Mouse (Mus musculus): ENCODE data around the gene Nlgn2. TPM values are rescaled to one million over a fixed set of nuclear protein-coding genes. Genes with fewer than 3 reads are reported as not detected.

Gene Nlgn2
- polyA plus RNA-seq (2016; fragmentation: Nextera tagmentation; extraction: Ambion mirVana), result 2.2 and 3.5 TPM in 2 replicates

DNA sequence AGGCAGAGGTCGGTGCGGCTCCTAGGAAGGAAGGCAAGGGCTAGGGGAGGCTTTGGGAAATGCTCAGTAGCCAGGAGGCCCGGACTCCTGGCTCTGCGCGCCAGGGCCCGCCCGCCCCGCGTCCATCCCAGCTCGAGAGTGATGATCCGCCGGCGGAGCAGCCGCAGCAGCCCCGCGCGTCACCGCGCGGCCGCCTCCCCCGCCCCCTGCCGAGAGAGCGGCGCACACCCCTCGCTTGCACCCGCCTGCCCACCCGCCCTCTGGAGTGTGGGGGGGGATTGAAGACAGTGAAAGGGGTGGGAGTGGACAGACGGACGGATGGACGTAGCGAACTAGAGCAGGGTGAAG, at the start of gene Nlgn2:
Gene Nlgn2, minus strand, starts transcription at position 181 of the 348 bp plus-strand sequence.
- peaks cover 45% of the 10 kb centered on the region for H3K27me3 ChIP-seq (ENCODE audit: low read depth, poor library complexity, severe bottlenecking)
- H3K36me3 ChIP-seq, result peaks cover 14% of the 10 kb centered on the region
- no peak for DNase-seq (ENCODE audit: low spot score)
- H3K9me3 ChIP-seq (replicated peaks), result no peaks in the 10 kb centered on the region
- H3K27ac ChIP-seq, result peak within 1 kb of the TSS; percentile 88
- peak within 1 kb of the TSS; percentile 72 for H3K4me3 ChIP-seq
- H3K4me1 ChIP-seq, result peaks cover 53% of the 10 kb centered on the region
- WGBS, result under 1% methylated on average over 30 of the region's 32 CpGs

DNA sequence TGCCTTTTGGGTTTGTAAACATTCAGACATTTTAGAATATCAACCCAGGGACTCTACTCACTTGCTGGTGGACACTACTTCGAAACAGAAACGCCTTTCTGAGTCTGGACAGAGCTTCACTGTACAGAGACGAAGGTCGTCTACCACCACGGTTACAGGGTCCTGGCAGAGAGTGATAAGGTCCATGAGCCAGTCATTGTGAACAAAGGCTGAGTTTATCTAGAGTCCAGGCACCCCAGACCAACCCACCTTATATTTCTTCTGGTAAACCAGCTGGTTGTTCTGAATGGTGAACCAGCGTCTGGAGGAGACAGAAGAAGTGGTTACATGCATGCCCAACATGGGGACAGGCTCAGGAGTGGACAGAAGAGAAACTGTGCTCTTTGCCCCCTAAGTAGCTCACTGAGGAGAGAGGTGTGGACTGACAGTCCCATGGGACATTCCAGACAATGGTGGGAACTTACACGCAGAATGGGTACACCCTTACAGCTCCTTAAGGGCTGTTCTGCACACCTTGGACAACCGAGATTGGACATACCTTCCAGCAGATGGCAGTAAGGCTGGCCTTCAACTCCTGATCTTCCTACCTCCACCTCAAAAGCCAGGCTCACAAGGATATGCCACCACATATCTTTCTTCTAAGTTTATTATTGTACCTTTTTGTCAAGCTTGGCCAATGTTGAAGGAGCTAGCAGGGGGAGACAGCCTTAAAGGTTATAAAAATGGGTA, 49.5 kb upstream of the Nlgn2 start:
- no peak overlapping the region for H3K4me3 ChIP-seq
- no peaks in the 10 kb centered on the region for H3K36me3 ChIP-seq
- H3K27me3 ChIP-seq (ENCODE audit: low read depth, poor library complexity, severe bottlenecking), result no peaks in the 10 kb centered on the region
- WGBS, result 76% methylated on average over 8 of the region's 8 CpGs
- no peaks in the 10 kb centered on the region for H3K9me3 ChIP-seq (replicated peaks)
- no peak for DNase-seq (ENCODE audit: low spot score)
- H3K27ac ChIP-seq, result no peak overlapping the region
- H3K4me1 ChIP-seq, result peaks cover 13% of the 10 kb centered on the region

DNA sequence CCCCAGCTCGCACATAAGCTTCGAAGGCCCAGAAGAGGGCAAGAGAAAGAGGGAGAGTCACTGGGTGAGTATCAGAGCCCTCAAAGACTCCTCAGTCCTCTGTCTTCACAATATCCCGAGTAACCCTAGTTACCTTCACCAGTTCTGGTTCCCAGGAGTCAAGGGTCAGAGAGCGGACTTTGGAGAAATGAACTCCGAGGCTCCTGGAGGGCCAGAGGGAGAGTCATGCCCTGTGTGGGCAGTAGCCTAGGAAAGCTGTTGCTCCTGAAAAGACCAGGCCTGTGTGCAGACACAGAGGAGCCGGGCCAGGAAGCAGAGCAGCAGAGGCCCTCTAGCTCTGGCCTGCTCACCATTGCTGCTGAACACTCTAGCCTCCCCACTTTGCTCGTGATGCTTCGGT, 47.1 kb upstream of the Nlgn2 start:
- 81% methylated on average over 8 of the region's 8 CpGs for WGBS
- Histone ChIP-seq H3K36me3 (no peaks in the 10 kb centered on the region), H3K27me3 (ENCODE audit: low read depth, poor library complexity, severe bottlenecking) (no peaks in the 10 kb centered on the region), H3K4me3 (no peak overlapping the region), H3K9me3 (replicated peaks) (no peaks in the 10 kb centered on the region), H3K4me1 (peaks cover 28% of the 10 kb centered on the region), H3K27ac (0 out of 2 replicates have a peak overlapping the region, but pooled peaks have one; percentile 27)
- no peak for DNase-seq (ENCODE audit: low spot score)

DNA sequence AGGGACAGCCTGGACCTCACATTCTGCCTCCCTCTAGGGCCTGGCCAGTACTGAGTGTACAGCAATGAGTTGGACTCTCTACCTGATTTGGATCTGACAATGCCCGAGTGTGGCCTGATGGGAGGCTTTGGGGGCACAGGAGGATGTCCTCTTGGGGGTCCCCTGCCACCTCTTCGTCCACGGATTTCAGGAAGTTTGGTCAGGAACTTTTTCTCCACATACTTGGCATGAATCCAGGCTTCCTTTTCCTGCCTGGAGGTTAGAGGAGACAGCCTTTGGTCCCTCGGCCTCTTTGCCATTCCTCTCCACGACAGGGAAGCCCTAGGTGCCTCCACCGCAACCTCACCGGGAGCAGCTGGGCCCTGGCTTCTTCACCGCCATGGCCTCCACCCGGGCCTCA, 46.7 kb upstream of the Nlgn2 start:
- no peak for DNase-seq (ENCODE audit: low spot score)
- Histone ChIP-seq H3K36me3 (no peaks in the 10 kb centered on the region), H3K4me1 (peaks cover 32% of the 10 kb centered on the region), H3K4me3 (no peak overlapping the region), H3K9me3 (replicated peaks) (no peaks in the 10 kb centered on the region), H3K27me3 (ENCODE audit: low read depth, poor library complexity, severe bottlenecking) (no peaks in the 10 kb centered on the region), H3K27ac (0 out of 2 replicates have a peak overlapping the region, but pooled peaks have one; percentile 27)
- 83% methylated on average over 9 of the region's 9 CpGs for WGBS

DNA sequence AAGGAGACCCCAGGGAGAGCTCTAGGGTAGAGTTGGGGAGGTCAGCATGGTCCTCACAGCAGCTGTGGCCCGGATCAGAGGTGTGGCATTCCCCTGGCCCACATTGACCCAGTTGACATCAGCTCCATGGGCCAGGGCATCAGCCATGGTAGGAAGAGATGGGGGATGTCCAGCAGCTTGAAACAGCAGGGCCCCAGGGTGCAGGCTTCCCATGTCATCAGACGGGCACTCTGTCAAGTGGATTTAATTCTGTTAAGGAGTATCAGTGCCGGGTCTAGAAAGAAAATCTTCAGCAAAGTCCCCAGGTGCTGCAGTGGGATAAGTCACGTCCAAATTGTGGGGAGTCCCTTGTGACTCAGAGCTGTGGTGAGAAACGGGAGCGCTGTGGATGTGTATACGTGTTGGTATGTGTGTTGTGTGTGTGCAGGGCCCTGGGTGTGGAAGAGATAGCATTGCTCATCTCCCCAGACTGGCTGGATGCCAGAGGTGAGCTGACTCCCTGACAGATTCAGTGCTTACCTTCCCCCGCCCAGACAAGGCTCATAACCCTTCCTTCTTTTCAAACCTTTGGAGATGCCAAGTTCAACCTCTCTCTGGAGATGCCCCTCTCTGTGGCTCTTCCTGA, 46.1 kb upstream of the Nlgn2 start:
- Histone ChIP-seq H3K27ac (no peak overlapping the region), H3K4me1 (peaks cover 36% of the 10 kb centered on the region), H3K36me3 (no peaks in the 10 kb centered on the region), H3K4me3 (no peak overlapping the region), H3K9me3 (replicated peaks) (no peaks in the 10 kb centered on the region), H3K27me3 (ENCODE audit: low read depth, poor library complexity, severe bottlenecking) (no peaks in the 10 kb centered on the region)
- no peak for DNase-seq (ENCODE audit: low spot score)
- WGBS, result 92% methylated on average over 8 of the region's 8 CpGs

DNA sequence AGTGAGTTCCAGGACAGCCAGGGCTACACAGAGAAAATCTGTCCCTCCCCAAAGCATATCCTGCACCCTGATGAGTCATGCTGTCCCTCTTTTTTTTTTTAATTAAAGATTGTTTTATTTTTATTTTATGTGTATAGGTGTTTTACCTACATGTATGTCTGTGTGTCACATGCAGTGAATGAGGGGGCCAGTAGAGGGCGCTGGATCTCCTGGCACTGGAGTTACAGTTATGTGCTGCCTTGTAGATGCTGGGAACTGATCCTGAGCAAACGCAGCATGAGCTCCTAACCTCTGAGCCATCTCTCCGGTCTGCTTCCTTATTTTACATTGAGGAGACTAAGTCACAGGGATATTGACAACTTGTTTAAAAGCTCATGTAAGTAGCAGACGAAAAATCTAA, 45.5 kb upstream of the Nlgn2 start:
- Histone ChIP-seq H3K27ac (no peak overlapping the region), H3K36me3 (no peaks in the 10 kb centered on the region), H3K9me3 (replicated peaks) (no peaks in the 10 kb centered on the region), H3K4me3 (no peak overlapping the region), H3K4me1 (peaks cover 42% of the 10 kb centered on the region), H3K27me3 (ENCODE audit: low read depth, poor library complexity, severe bottlenecking) (no peaks in the 10 kb centered on the region)
- WGBS, result 64% methylated on average over 4 of the region's 4 CpGs
- DNase-seq (ENCODE audit: low spot score), result no peak

DNA sequence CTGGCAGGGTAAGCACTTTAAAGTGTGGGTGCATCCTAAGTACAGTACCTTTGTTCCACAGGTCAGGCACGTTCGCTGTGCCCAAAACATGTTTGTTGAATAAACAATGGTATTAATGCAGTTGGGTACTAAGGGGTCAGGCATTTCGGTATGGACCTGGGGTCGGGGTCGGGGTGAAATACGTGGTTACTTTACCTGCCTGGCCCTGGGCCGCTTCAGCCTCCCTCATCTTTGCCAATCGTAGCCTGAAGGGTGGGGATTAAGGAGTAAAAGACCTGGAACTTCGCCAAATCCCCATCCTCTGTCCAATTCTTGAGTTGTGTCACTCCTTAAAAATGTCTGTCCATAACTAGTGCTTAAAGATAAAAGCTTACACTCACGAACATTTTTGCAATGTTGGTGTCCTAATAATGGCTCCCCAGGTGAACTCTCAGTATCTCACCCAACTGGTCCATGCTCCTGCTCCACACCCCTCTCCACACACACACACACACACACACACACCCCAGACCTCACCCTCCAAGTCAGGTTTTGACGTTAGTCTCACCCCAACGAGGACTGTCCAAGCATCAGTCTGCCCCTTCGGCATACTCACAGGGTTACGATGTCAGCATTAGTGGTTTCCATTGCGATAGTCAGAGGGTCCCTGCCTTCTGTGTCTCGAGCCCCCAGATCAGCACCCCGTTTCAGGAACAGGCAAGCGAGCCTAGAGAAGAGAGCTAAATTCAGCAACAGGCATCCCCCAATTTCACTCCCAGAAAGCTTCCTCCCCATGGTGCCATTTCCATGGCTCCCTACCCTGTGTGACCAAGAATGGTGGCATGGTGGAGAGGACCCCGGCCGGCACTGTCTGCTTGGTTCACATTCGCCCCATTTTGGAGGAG, 44.4 kb upstream of the Nlgn2 start:
- DNase-seq (ENCODE audit: low spot score), result no peak
- no peaks in the 10 kb centered on the region for H3K36me3 ChIP-seq
- peak overlapping the region; percentile 87 for H3K27ac ChIP-seq
- H3K9me3 ChIP-seq (replicated peaks), result no peaks in the 10 kb centered on the region
- 65% methylated on average over 21 of the region's 21 CpGs for WGBS
- H3K4me3 ChIP-seq, result peak overlapping the region; percentile 58
- H3K27me3 ChIP-seq (ENCODE audit: low read depth, poor library complexity, severe bottlenecking), result no peaks in the 10 kb centered on the region
- peaks cover 43% of the 10 kb centered on the region for H3K4me1 ChIP-seq

DNA sequence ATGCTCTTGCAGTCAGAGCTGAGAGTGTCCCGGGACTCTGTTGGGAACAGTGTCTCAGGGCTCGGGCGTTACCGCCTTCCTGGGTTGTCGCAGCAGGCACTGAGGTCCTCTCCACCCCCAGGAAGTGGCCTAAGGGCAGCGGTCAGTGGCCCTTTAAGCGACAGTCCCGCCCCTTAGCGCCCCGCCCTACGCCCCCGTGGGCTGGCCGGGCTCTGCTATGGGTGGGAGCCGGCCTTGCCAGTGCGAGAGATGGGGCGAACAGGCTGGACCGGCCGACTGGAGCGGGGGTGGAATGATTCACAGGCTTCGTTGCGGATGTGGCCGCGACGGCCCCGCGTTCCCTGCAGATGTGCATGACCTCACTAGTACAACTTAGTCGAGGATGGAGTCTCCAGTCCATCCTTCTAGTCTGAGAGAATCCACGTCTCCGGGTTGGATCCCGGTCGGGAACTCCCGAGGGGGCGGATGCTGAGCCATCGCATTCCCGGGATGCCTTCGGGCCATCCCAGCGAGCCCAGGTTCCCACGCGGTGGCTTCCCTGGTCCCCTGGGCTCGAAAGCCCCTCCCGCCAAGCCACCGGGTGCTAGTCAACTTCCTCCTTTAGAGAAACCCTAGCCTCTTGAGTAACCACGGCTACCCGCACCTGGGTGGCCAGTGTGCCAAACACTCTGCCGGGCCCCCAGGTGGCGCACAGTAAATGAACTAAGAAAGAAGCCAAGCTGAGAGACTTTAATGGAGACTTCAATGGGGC, 43.4 kb upstream of the Nlgn2 start, which contains the start of gene Kctd11:
Gene Kctd11, minus strand, starts transcription at position 554 of the 751 bp plus-strand sequence.
- Histone ChIP-seq H3K4me1 (peaks cover 52% of the 10 kb centered on the region), H3K4me3 (peak within 1 kb of the TSS; percentile 58), H3K9me3 (replicated peaks) (no peaks in the 10 kb centered on the region), H3K27ac (peak within 1 kb of the TSS; percentile 87), H3K27me3 (ENCODE audit: low read depth, poor library complexity, severe bottlenecking) (no peaks in the 10 kb centered on the region), H3K36me3 (no peaks in the 10 kb centered on the region)
- under 1% methylated on average over 46 of the region's 46 CpGs for WGBS
- peak; percentile 89 for DNase-seq (ENCODE audit: low spot score)

DNA sequence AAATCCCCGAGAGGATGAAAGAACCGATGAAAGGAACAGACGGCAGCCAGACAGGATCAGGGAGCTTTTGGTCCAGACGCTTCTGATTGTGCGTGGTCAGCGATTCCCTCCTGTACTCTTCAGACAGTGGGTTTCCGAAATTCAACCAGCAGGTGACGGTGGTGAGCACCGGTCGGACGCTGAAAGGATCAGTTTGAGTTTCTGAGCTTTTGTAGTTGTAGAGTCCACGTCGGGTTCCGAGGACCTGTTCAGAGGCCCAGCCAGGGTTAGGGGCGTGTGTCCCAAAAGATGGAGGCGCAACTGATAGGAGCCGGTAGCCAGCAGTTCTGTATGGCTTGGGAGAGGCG, 42.9 kb upstream of the Nlgn2 start:
- Histone ChIP-seq H3K36me3 (no peaks in the 10 kb centered on the region), H3K9me3 (replicated peaks) (no peaks in the 10 kb centered on the region), H3K4me1 (peaks cover 55% of the 10 kb centered on the region), H3K27me3 (ENCODE audit: low read depth, poor library complexity, severe bottlenecking) (no peaks in the 10 kb centered on the region), H3K4me3 (peak overlapping the region; percentile 58), H3K27ac (peak overlapping the region; percentile 87)
- no peak for DNase-seq (ENCODE audit: low spot score)
- under 1% methylated on average over 18 of the region's 18 CpGs for WGBS

DNA sequence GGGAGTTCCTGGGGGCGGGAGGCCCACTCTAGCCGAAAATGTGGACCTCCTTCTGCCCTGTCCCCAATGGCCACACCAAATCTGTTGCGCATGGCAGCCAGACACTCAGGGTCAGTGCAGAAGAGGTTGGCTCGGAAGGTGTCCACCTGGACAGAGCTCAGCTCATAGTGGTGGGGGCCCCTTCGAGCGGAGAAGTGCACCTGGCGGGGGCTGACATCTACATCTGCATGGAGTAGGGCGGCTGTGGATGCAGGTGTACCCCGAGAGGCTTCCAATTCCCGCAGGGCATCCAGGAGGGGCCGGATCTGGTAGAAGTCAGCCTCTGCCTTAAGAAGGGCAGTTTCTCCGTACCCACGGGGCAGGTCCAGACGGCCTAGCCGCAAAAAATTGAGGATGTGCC, 42.1 kb upstream of the Nlgn2 start:
- Histone ChIP-seq H3K36me3 (no peaks in the 10 kb centered on the region), H3K27me3 (ENCODE audit: low read depth, poor library complexity, severe bottlenecking) (no peaks in the 10 kb centered on the region), H3K4me3 (peak overlapping the region; percentile 58), H3K9me3 (replicated peaks) (no peaks in the 10 kb centered on the region), H3K27ac (peak overlapping the region; percentile 87; the same call in 1 of the 2 replicates), H3K4me1 (peaks cover 55% of the 10 kb centered on the region)
- DNase-seq (ENCODE audit: low spot score), result no peak
- WGBS, result 55% methylated on average over 15 of the region's 15 CpGs

DNA sequence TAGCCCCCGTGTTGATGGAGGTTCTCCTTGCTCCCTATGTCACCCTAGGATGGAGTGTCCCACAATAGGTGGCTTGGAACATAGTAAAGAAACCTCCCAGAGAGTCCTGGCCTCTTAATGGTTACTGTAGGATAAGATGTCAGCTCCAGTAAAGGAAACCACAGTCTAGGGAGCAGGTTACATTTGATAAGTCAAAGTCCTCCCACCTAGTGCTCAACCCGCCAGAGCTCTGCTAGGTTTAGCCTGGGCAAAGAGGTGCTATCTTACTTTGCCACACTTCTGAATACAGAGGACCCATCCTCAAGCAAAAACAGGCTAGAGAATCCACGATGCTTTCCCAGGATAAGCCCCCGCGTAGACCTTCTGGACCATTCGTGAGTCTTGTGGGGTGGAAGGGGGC, 41.4 kb upstream of the Nlgn2 start:
- DNase-seq (ENCODE audit: low spot score), result no peak
- Histone ChIP-seq H3K4me1 (peaks cover 55% of the 10 kb centered on the region), H3K9me3 (replicated peaks) (no peaks in the 10 kb centered on the region), H3K27me3 (ENCODE audit: low read depth, poor library complexity, severe bottlenecking) (no peaks in the 10 kb centered on the region), H3K36me3 (no peaks in the 10 kb centered on the region), H3K27ac (0 out of 2 replicates have a peak overlapping the region, but pooled peaks have one; percentile 87), H3K4me3 (no peak overlapping the region)
- 89% methylated on average over 6 of the region's 6 CpGs for WGBS

DNA sequence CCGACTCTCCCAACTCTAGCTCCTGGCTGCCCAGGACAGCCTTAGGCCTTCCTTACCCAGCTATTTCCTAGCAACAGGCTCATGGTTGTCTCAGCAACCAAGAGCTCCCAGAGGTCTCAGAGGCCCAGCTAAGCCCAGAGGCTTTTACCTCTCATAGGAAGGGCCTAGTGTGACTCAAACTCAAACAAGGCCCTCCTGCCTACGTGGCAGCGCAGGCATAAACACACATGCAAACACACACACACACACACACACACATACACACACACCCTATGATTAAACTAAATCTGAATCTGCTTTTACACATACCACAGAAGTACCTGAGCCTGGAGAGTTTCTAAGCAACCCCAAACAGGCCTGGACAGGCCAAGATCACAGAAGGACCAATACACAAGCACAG, 40.8 kb upstream of the Nlgn2 start:
- no peak overlapping the region for H3K4me3 ChIP-seq
- H3K4me1 ChIP-seq, result peaks cover 55% of the 10 kb centered on the region
- 89% methylated on average over 3 of the region's 3 CpGs for WGBS
- no peak overlapping the region for H3K27ac ChIP-seq
- no peaks in the 10 kb centered on the region for H3K9me3 ChIP-seq (replicated peaks)
- H3K27me3 ChIP-seq (ENCODE audit: low read depth, poor library complexity, severe bottlenecking), result no peaks in the 10 kb centered on the region
- no peak for DNase-seq (ENCODE audit: low spot score)
- no peaks in the 10 kb centered on the region for H3K36me3 ChIP-seq

All from limb, embryonic 10.5 days (tissue).